ENCODE assay signal across 25 mouse cellular contexts in the genomic region with DNA sequence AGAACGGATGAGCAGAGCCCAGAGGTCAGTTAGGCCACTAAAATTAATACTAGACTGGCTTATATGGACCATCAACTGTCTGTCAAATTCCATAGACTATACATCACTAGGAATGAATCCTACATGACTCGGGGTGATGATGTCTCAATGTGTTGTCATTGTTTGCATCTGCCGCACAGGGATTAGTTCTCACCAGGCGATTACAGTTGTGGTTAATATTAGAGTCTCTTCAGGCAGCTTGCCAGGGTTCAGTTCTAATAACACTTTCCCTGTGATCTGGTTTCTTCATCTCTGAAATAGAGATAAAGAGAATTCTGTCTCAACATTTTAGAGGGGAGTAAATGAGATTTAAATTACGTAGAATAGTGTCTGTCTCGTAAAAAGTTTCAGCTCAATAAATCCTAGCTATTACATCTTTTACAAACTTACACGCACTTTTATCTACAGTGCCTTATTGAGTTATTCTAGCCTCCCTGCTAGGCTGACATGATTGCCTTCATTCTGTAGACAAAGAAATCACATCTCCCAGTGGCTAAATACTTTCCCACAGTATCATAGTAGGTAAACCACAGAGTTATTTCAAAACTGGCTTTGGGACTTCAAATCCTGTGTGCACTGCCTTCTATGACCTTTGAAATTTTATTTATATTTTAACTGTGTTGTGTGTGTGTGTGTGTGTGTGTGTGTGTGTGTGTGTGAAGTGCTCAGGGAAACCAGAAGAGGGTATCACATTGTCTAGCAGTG.
DNase-seq lines count a peak whose midpoint lies in the region; ATAC-seq and TF ChIP-seq lines count a peak whose summit lies in the region.
"Had no signal": no experiment of that assay in that cellular context is flagged by ENCODE, and none has a peak within 500 bp of the region (broad histone marks: within the 10 kb centered on the region; RNA-seq: fewer than 3 reads in every experiment).

No protein-coding gene starts in this region.

- TF ChIP-seq CTCF in C2C12 (IDR thresholded peaks at IDR 0.05; ENCODE audit: control insufficient read depth, insufficient read depth, insufficient read length) = no peak
- no peak for TF ChIP-seq CTCF in Patski (IDR thresholded peaks at IDR 0.05)
- no peak for TF ChIP-seq CTCF in cerebellum, adult 2 months (IDR thresholded peaks at IDR 0.05; ENCODE audit: borderline replicate concordance, insufficient read depth, low read depth, low read length)

- H3K4me3 ChIP-seq in C2C12 (ENCODE audit: insufficient read depth, poor library complexity, severe bottlenecking) = no peak overlapping the region
- H3K4me3 ChIP-seq in cerebellum, adult 2 months (replicated peaks; ENCODE audit: insufficient read depth, low read depth, low read length) = no peak overlapping the region
- H3K4me3 ChIP-seq: embryonic facial prominence, embryonic 12.5 days; forebrain, embryonic 10.5 days; forebrain, embryonic 13.5 days; heart, adult 2 months; heart, embryonic 10.5 days; heart, embryonic 13.5 days; hindbrain, embryonic 12.5 days; hindbrain, embryonic 15.5 days; intestine, embryonic 15.5 days had no signal

- peaks cover 7% of the 10 kb centered on the region for H3K27me3 ChIP-seq in C2C12 (ENCODE audit: control insufficient read depth, insufficient read depth, insufficient read length)
- peaks cover 29% of the 10 kb centered on the region for H3K27me3 ChIP-seq in Patski
- no peaks in the 10 kb centered on the region for H3K27me3 ChIP-seq in cerebellum, adult 2 months (ENCODE audit: control insufficient read depth, insufficient read depth, low read length)
- H3K27me3 ChIP-seq: embryonic facial prominence, embryonic 12.5 days; forebrain, embryonic 13.5 days; hindbrain, embryonic 12.5 days; hindbrain, embryonic 15.5 days; intestine, embryonic 15.5 days had no signal

- H3K36me3 ChIP-seq in C2C12 (ENCODE audit: control insufficient read depth, insufficient read depth) = no peaks in the 10 kb centered on the region
- H3K36me3 ChIP-seq: embryonic facial prominence, embryonic 12.5 days; forebrain, embryonic 10.5 days; heart, embryonic 10.5 days; heart, embryonic 13.5 days; hindbrain, embryonic 12.5 days; hindbrain, embryonic 15.5 days; intestine, embryonic 15.5 days had no signal

- H3K27ac ChIP-seq in cerebellum, adult 2 months (ENCODE audit: insufficient read depth, low read length) = no peak overlapping the region
- H3K27ac ChIP-seq: embryonic facial prominence, embryonic 12.5 days; forebrain, embryonic 10.5 days; forebrain, embryonic 13.5 days; heart, adult 2 months; heart, embryonic 10.5 days; heart, embryonic 13.5 days; hindbrain, embryonic 12.5 days; hindbrain, embryonic 15.5 days; intestine, embryonic 15.5 days had no signal

- CTCF ChIA-PET in Patski (lab: Charles Lee) = interaction anchor here (1.4 to 1.7 kb wide), 2 partner anchors 9 to 19 kb away, joined by 3 to 4 read pairs; no protein-coding TSS in a partner anchor

- no peak overlapping the region for H3ac ChIP-seq in C2C12 (ENCODE audit: control insufficient read depth, insufficient read length, low read depth)

- H3K79me3 ChIP-seq in C2C12 (ENCODE audit: low read depth) = no peaks in the 10 kb centered on the region

- intact Hi-C loops in heart, postnatal 14 days (cut with DNase I) = no loop called here

- WGBS in cerebellum, adult 2 months = 78% methylated on average over 7 of the region's 7 CpGs

- in situ Hi-C loops in Patski (cut with MboI; ENCODE audit: low pct_unique_long_range_greater_than_20kb) = no loop called here

- peaks cover 5% of the 10 kb centered on the region for H3K4me1 ChIP-seq in cerebellum, adult 2 months (ENCODE audit: control insufficient read depth, insufficient read depth, low read length)
- H3K4me1 ChIP-seq: embryonic facial prominence, embryonic 12.5 days; forebrain, embryonic 13.5 days; heart, embryonic 13.5 days; hindbrain, embryonic 12.5 days; hindbrain, embryonic 15.5 days; intestine, embryonic 15.5 days had no signal

- peak; percentile 74 for ATAC-seq in Patski
- ATAC-seq: activated CD4-positive, CD25-positive, alpha-beta regulatory T cell, adult 4 months; forebrain, embryonic 13.5 days; forebrain, postnatal 0 days; intestine, embryonic 15.5 days had no signal

- POLR2A ChIA-PET in Patski (lab: Charles Lee) = interaction anchor here (0.6 kb wide), 2 partner anchors 17 to 152 kb away, joined by 4 read pairs; no protein-coding TSS in a partner anchor

- no peaks in the 10 kb centered on the region for H3K79me2 ChIP-seq in C2C12 (ENCODE audit: control insufficient read depth, insufficient read depth)

- peak; percentile 43 for DNase-seq in heart, adult 11 months
- DNase-seq in heart, postnatal 14 days = no peak
- DNase-seq in Patski (ENCODE audit: low read depth, low spot score) = peak; percentile 83
- no peak for DNase-seq in retina, embryonic 14.5 days (ENCODE audit: low spot score)
- no peak for DNase-seq in cerebellum, adult 2 months
- DNase-seq: adrenal gland, adult 8-10 months; adrenal gland, postnatal 25 days; cerebellum, adult 11-12 months; cerebellum, adult 9-10 months; cerebellum, postnatal 14 days; forebrain, postnatal 0 days; gastrocnemius, postnatal 25 days; heart, adult 2 months; kidney, adult 11 months; kidney, adult 8-10 months had no signal

- TF ChIP-seq POLR2A in cerebellum, adult 2 months (IDR thresholded peaks at IDR 0.05; ENCODE audit: borderline replicate concordance, insufficient read depth, low read length) = no peak

TF ChIP-seq in C2C12, 6 proteins besides CTCF, POLR2A, EP300 and RAD21:
- TF ChIP-seq USF1 (IDR thresholded peaks at IDR 0.05; ENCODE audit: low read depth) = no peak
- no peak for TF ChIP-seq MAX (IDR thresholded peaks at IDR 0.05)
- TF ChIP-seq CEBPB (IDR thresholded peaks at IDR 0.05; ENCODE audit: low read depth) = peak; percentile 12
- TF ChIP-seq MYOD1 (IDR thresholded peaks at IDR 0.05; ENCODE audit: control insufficient read depth, insufficient read length, low read depth) = peak; percentile 78
TF ChIP-seq in C2C12: peak in this region for 2.

Comparison
In these comparisons a context has a peak if more than half of its experiments do, and no peak if none do; other contexts are left out.
1. DNase-seq: peak in heart, adult 11 months (single experiment) and Patski (single experiment); none in heart, postnatal 14 days (0 of 2), retina, embryonic 14.5 days (single experiment) and cerebellum, adult 2 months (0 of 2).